Mouse (Mus musculus) thymus, postnatal 25 days (tissue): ENCODE data around the gene Syt2.

Experiments used
- DNase-seq: peaks from one replicate; pipeline ENCODE4 v3.0.0; 2022

The Syt2 gene

DNA sequence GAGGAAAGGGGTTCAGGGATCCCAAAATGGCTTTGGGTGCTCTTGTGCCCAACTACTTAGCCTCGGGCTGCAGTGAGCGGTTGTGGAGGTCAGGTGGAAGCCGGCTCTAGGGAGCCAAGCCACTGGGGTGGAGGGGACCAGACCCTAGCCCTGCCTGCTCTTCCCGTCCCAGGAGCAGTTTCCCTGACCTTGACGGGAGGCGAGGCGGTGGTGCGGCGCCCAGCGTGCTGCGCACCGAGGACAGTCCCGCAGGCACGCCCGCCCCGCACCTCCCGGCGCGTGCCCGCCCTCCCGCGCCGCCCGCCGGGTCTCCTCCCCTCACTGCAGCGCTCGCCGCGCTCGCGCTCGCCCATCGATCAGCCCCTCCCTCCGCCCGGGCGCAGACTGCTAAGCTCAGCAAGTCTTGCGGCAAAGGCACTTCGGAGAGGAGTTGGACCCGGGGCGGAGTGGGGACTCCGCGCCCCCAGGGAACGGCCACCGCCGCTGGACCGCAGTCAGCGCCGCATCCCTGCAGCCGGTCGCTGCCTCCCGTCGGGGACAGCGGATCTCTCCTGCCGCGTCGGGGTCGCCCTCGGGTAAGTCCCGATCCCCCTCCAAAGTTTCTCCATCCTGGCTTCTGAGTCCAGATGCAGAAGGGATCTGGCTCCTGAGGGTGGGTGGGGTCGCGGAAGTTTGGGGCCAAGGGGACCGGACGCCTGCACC lies at the start of gene Syt2:
TSS of gene Syt2 (plus strand) at position 417 of the 702 bp plus-strand sequence.
- no peak for DNase-seq

DNA sequence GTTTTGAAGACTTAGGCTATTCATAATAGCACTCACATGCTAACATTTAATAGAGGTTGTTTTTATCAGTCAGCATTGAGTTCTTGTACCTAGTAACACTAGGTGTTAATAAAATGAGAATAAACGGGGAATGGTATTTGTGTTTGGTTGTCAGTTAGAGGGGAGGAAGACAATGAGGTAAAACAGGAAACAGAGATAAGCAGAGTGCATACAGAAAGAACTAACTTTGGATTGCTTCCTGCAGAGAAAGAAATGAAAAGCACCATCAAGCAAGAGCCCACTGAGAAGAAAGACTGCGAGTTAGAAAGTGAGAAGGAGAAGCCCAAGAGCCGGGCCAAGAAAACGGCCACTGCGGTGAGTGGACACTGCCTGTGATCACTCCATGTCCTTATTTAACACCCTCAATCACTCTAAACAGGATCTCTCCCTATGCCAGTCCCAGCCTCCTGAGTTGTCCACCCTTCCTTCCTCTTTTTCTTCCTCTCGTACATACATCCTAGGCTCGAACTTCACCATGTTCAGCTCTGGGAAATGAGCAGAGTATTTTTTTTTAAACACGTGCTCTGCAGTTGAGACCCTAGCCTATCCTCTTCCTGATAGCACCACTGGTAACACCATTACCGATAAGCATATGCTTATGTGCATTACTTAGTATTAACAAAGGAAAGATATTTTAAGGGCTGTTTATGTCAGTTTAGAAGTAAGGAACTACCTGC lies 49.0 kb upstream of the Syt2 start:
- DNase-seq, result no peak

GRCm38 (mm10) chr1:134604086-134604485 lies 42.4 kb upstream of the Syt2 start:
- DNase-seq, result no peak

GRCm38 (mm10) chr1:134605670-134606069 lies 40.8 kb upstream of the Syt2 start:
- no peak for DNase-seq

GRCm38 (mm10) chr1:134606381-134606780 lies 40.1 kb upstream of the Syt2 start:
- no peak for DNase-seq

DNA sequence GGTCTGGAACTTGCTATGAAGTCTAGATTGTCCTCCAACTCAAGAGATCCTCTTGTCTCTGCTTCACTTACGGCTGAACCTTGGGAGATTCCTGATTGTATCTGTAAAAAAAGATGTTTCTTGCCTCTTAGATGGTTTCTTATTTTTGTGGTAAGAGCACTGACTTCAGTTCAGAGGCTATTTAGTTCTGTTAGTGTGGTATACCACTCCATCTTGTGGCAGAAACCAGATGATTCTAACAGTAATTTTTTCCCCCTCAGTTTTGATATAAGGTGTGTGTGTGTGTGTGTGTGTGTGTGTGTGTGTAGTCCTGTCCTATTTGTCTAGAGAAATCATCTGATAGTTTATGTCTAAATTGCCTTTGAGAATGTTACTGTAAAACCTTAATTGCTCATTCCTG lies 39.2 kb upstream of the Syt2 start:
- no peak for DNase-seq

DNA sequence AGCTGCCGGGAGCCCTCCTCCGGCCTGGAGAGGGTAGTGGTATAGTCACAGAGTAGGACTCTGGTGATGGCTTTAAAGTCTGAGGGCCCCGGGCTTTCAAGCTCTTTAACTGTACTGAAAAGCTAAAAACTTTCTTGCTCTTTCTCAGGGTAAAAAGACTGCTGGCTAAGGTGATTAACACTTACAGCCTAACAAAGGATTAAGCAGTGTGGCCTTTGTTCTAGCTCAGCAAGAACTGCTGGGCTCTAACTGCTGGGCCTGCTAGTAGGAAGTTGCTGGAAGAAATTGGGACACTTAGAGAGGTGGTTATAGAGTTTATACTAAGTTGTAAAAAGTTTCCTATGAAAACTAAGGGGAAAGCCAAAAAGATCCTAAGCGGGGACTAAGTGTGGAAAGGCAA lies 37.3 kb upstream of the Syt2 start:
- no peak for DNase-seq

- DNase-seq, result no peak
Observed at GRCm38 (mm10) chr1:134614554-134614953, 31.9 kb upstream of the Syt2 start.

DNA sequence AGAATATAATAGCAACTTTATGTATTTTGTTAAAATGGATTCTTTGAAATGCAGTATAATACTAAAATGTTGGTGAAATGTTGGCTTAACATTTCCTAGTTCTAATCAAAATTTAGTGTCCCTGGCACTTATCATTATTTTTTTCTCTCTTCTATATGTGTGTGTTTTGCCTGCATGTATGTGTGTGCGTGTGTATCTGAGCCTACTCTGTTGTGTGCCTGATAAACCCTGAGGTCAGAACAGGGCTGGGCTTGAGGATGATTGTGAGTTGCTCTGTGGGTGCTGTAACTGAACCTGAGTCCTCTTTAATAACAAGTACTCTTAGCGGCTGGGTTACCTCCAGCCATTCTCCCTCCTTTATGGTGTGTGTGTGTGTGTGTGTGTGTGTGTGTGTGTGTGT lies 31.5 kb upstream of the Syt2 start:
- no peak for DNase-seq

- no peak for DNase-seq
Observed at GRCm38 (mm10) chr1:134617656-134618055, 28.8 kb upstream of the Syt2 start.

- no peak for DNase-seq
Observed at GRCm38 (mm10) chr1:134625325-134625724, 21.2 kb upstream of the Syt2 start.

DNA sequence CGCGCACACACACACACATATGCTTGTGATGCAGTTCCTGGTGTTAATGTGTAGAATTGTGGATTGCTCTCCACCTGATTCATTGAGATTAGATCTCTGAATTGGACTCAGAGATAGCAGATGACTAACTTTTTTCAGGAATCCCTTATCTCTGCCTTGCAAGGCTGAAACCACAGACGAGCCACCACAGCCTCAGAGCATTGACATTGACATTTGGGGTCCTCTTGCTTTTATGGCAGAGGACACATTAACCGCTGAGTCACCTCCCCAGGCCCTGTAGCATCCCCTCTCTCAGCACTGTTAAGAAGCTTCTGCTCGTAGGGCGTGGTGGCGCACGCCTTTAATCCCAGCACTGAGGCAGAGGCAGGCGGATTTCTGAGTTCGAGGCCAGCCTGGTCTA lies 17.0 kb upstream of the Syt2 start:
- DNase-seq, result no peak

DNA sequence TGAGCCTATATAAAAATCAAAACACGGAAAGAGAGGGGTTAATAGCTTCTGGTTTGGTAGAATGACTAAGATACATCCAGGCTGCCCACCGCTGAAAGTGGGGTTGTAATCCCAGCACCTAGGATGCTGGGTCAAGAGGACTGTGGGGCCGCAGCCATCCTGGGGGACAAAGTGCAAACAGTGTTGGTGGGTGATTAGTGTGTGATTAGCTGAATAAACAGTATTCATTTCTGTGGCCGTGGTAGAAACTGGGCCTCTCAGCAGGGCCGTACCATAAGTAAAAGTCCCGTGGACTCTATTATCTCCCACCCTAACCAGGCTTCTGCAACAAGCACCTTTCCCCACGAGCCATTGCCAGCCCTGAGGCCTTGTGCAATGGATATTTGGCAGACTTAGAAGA lies 12.2 kb upstream of the Syt2 start:
- no peak for DNase-seq

DNA sequence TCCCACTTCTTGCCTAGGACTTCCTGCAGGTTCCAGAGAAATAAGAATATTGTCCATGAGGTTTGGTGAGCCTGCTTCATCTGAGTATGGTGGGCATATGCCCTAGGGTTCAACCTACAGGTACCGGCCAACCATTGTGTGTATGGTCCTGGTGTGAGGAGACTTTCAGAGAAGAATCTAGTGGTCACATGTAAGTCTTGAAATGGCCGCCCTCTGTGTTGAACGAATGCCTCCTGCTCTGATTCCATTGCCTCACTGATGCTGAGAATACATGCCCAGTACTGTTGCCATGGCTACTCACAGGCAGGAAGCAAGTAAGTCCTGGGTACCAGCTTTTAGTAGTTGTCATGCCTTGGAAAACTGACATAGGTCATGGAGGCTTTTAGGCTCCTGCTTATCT lies 10.2 kb upstream of the Syt2 start:
- DNase-seq, result no peak

DNA sequence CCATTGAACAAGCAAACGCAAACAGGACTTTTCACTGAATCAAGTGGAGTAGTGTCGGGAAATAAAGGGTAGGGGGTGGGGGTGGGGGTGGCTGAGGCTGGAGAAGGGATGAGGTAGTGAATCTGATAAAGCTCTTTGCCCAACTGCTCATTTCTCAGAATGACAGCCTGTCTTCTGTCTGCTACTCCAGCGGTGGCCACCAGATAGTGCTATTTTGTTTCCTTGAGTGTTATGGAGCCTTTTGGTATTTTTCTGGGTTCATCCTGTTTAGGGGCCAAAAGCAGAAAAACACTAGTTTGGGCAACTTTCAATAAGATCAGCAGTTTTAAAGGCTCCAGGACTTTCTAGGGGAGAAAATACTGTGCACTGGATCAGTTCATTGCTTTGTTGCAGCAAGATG lies 9.8 kb upstream of the Syt2 start:
- peak; percentile 48 for DNase-seq

DNA sequence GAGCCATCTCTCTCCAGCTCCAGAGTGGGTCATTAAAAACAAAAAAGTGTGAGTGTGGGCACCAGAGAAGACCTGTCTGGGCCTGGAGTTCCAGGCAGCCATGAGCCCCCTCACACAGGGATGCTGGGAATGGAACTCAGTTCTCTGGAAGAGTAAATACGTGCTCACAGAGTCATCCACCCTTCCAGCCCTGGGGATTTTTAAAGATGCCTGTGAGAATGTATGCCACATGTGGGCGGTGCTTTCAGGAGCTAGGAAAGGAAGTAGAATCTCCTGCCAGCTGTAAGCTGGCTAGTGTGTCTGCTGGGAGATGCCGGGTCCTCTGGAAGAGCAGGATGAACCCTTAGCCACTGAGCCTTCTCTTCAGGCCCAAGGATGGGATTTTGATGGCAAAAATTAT lies 8.4 kb upstream of the Syt2 start:
- no peak for DNase-seq

- peak; percentile 15 for DNase-seq
Observed at GRCm38 (mm10) chr1:134638522-134638921, 8.0 kb upstream of the Syt2 start.

GRCm38 (mm10) chr1:134639460-134639859 lies 7.0 kb upstream of the Syt2 start:
- no peak for DNase-seq

GRCm38 (mm10) chr1:134641507-134641906 lies 5.0 kb upstream of the Syt2 start:
- DNase-seq, result no peak

GRCm38 (mm10) chr1:134643702-134644101 lies 2.8 kb upstream of the Syt2 start:
- DNase-seq, result no peak

GRCm38 (mm10) chr1:134645408-134646200 lies 873 bp upstream of the Syt2 start:
- DNase-seq, result no peak

DNA sequence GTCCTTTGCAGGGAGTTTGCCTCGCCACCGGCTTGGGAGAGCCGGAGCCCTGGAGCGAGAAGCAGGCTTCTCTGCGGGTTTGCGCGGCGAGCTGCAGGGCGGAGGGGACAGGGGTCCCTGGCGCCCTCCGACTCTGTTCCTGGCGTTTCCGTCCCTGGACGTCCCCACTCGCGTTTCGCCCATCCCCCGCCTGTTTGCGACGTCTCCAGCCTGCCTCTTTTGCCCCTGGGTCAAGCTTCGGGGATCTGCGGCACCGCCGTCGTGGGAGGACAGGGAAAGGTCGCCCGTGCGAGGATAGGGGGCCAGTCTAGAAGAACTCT lies 446 bp downstream of the Syt2 start:
- DNase-seq, result no peak

DNA sequence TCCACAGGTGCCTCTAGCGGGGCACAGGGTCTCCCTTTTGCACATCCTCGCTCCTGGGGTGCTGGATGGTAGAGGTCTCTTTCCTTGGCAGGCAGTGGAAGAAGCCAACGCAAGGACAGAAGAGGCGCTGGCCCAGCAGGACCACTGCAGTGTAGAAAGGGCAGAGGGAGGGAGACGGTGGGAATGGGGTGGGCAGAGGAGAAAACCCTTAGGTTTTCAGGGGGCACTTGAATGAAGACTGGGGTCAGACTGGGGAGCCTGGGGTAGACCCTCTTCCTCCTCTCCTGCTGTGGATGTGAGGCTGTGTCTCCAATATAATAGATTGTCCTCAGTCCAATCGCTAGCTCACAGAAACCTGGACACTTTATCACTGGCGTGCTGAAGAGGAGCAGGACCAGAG lies 1.1 kb downstream of the Syt2 start:
- no peak for DNase-seq

DNA sequence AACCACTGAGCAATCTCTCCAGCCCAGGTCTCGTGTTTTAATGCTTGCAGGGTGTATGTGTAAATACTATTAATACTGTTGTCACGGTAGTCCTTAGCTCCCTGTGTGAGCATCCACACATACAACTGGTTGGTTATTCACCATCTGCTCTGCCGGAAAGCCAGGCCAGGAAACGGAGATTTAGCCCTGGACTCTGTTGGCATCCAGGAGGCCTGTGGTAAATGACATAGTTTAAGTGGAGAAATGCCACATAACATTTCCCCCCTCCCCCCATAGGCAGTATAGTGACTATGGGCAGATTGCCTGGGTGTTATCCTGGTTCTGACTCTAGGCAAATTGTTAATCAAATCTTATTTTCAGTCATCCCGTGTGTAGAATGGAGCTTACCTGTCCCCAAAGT lies 4.3 kb downstream of the Syt2 start:
- no peak for DNase-seq
